Mouse (Mus musculus) brain, embryonic 14.5 days (tissue): ENCODE results near the gene Rilp.

Experiments used
- CTCF ChIP-seq: fragments of 200-500 bp; IDR thresholded peaks from 2 replicates; pipeline ENCODE4 v1.5.1; 2012; ENCODE audit warnings: inconsistent platforms, mild to moderate bottlenecking, moderate library complexity, borderline replicate concordance; ENCODE audit not compliant: insufficient read depth, insufficient read length; ENCODE audit errors: extremely low read depth
- POLR2A ChIP-seq: fragments of 200-500 bp; IDR thresholded peaks from 2 replicates; pipeline ENCODE4 v1.6.1; 2012; ENCODE audit warnings: mild to moderate bottlenecking, inconsistent platforms, borderline replicate concordance; ENCODE audit not compliant: poor library complexity, insufficient read depth, insufficient read length, severe bottlenecking; ENCODE audit errors: extremely low read depth

DNA sequence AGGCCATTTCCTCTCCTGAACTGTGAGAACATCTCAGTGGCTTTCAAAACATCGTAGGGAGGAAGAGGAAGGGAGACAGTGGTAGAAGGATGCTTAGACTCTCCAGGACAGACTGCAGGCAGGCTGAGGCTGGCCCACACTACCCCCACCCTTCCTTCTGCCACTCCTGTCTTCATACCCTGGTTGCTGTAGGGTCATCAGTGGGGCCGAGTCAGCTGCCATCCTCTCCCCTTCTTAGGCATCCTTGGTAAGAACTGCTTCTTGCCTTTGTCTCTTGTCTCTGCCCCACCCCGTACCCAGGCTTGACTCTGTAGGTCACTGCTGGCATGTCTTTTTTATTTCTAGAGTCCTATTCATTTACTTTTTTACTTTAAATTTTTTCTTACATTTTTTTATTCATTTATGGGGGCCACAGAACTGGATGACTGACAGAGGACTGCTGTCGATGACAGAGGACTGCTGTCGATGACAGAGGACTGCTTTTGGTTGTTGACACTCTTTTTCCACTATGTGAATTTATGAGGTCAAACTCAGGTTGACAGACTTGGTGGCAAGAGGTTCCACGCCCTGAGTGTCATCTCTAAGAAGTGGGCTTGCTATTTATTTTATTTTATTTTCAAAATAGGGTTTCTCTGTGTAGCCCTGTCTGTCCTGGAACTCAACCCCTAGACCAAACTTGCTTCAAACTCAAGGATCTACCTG, 23.6 kb downstream of the Rilp start:
- TF ChIP-seq CTCF (no peak), POLR2A (no peak)
